Mouse (Mus musculus): Measurements from ENCODE around the gene Ap1g2.

Gene Ap1g2

DNA sequence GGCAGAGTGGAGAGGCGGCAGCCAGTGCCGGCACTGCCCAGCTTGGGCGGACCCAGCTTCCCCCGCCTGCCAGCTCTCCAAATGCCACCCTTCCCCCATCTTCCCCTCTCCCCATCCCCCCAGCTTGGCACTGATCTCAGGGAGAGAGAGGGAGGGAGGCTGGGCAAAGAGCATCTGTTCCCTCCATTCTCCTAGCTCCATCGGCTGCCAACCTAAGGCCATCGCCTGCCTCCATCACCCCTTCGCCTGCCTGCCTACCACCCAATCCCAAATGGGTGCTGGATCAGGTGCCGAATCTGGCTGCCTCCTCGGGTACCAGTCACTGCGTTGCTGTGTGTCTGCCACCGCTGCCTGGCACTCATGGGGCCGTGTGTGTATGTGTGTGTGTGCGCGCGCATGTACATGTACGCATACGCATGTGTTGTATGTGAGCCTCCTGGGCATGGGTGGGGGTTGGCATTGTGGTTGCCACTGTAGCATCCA, 52.6 kb downstream of the Ap1g2 start:
- DNase-seq: no peak

GRCm38 (mm10) chr14:55053050-55053449, 53.3 kb downstream of the Ap1g2 start:
- DNase-seq: no peak

DNA sequence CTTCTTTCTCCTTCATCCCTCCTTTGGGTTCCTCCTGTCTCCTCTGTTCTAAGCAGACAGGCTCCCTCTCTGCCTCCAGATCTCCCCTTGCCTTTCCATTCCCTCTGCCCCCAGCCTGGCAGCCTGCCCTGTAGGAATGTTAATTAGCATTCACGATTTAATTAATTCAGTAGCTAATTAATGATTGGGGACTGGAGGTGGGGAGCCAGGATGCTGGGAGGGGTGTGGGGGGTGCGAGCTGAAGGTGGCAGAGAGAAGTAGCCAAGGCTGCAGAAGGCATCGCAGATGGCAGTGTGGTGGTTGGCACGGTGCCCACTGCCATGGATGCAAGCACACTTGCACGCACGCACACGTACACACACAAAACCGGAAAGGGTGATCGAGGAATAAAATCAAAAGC, 53.9 kb downstream of the Ap1g2 start:
- peak; percentile 6 for DNase-seq

All from thymus, postnatal 25 days (tissue).